Mouse (Mus musculus): ENCODE results near the gene Hdac4. TPM values are rescaled to one million over a fixed set of nuclear protein-coding genes. Genes with fewer than 3 reads are reported as not detected.

The Hdac4 gene
- polyA plus RNA-seq (2015; fragmentation: Illumina TruSeq; extraction: RNeasy Lipid Tissue Mini Kit (QIAGEN cat#74804); ENCODE audit: insufficient read depth, low replicate concordance) = 6.2 TPM

DNA sequence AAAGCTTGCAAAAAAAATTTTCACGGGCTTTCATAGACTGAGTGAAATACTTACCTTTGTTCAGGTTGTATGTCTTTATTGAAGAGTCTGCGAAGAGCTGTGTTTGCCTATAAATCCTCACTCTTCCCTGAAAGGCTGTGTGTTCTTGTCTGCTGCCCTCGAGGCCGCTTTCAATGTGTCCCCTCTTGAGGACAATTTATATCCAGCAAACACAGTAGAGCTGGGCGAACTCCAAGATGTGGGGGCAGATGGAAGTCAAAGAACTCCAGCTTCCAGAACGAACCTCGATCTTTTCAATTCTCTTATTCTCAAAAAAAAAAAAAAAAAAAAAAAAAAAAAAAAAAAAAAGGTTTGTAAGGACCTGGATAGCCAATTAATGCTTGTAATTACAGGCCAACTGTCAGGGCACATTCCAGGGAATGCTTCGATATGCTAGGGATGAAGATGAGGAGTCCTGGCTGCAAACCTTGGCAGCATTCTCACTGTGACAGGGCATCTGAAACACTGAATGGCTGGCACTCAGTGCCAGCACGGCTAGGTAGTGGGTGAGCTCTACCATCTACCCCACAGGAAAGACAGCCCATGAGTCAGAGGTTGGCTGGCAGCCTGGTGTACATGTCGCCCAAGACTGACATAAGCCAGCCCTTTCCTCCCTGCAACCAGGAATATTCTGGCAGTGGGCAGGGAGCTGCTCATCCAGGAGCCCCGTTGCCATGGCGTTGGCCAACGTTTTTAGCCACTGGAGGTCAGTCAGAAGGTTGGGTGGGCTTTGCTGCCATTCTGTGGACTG, at the start of gene Hdac4:
TSS of gene Hdac4 (minus strand) at position 340 of the 790 bp plus-strand sequence.

